In genomic region chr10:58404639-58405038, GRCm38 (mm10) we compare ENCODE assay signal across 12 mouse cellular contexts. TPM values are rescaled to one million over a fixed set of nuclear protein-coding genes. Genes with fewer than 3 reads are reported as not detected.
A peak's percentile ranks its signal among the peaks of the same experiment; 100 is the strongest.
DNase-seq lines count a peak whose midpoint lies in the region; ATAC-seq and TF ChIP-seq lines count a peak whose summit lies in the region.
"Had no signal": no experiment of that assay in that cellular context is flagged by ENCODE, and none has a peak within 500 bp of the region (broad histone marks: within the 10 kb centered on the region; RNA-seq: fewer than 3 reads in every experiment).

No protein-coding gene starts in this region.

- H3K4me1 ChIP-seq in heart, embryonic 14.5 days (ENCODE audit: control insufficient read depth in 2 of 2, insufficient read depth in 2 of 2, low read length in 2 of 2), result peaks cover 9 to 49% of the 10 kb centered on the region in 2 experiments
- peaks cover 15% of the 10 kb centered on the region for H3K4me1 ChIP-seq in lung, embryonic 15.5 days
- H3K4me1 ChIP-seq in lung, adult 2 months (ENCODE audit: control insufficient read depth, insufficient read depth, low read length), result peaks cover 9% of the 10 kb centered on the region
- H3K4me1 ChIP-seq in intestine, embryonic 16.5 days (ENCODE audit: control insufficient read depth, insufficient read depth, low read length), result peaks cover 12% of the 10 kb centered on the region; the same call in 1 of the 2 replicates
- no peaks in the 10 kb centered on the region for H3K4me1 ChIP-seq in stomach, embryonic 14.5 days (ENCODE audit: control insufficient read depth, insufficient read depth, low read length)

- no peak for TF ChIP-seq CTCF in lung, adult 2 months (IDR thresholded peaks at IDR 0.05; ENCODE audit: insufficient read depth, low read length)

- H3K27ac ChIP-seq in heart, embryonic 14.5 days (replicated peaks in 1 of 2; ENCODE audit: control insufficient read depth in 1 of 2, insufficient read depth in 1 of 2, low read depth in 2 of 2, low read length in 2 of 2), result peak overlapping the region; percentile 88
- peak overlapping the region; percentile 86 for H3K27ac ChIP-seq in lung, embryonic 15.5 days
- peak overlapping the region; percentile 31 for H3K27ac ChIP-seq in intestine, embryonic 16.5 days (ENCODE audit: low read length)
- peak overlapping the region; percentile 44; the same call in 1 of the 2 replicates for H3K27ac ChIP-seq in stomach, embryonic 14.5 days (ENCODE audit: low read length)

- 58% methylated on average over 6 of the region's 6 CpGs for WGBS in heart, embryonic 14.5 days
- WGBS in lung, embryonic 15.5 days, result 76% methylated on average over 6 of the region's 6 CpGs
- 72% methylated on average over 6 of the region's 6 CpGs for WGBS in lung, adult 2 months
- 82% methylated on average over 6 of the region's 6 CpGs for WGBS in intestine, embryonic 16.5 days
- WGBS in stomach, embryonic 14.5 days, result 81% methylated on average over 6 of the region's 6 CpGs

- peaks cover 91% of the 10 kb centered on the region for H3K36me3 ChIP-seq in heart, embryonic 14.5 days (ENCODE audit: control insufficient read depth, insufficient read depth, low read length)
- peaks cover 53% of the 10 kb centered on the region for H3K36me3 ChIP-seq in lung, embryonic 15.5 days
- peaks cover 16% of the 10 kb centered on the region; the same call in 1 of the 2 replicates for H3K36me3 ChIP-seq in intestine, embryonic 16.5 days (ENCODE audit: control insufficient read depth, insufficient read depth, low read length)
- peaks cover 33% of the 10 kb centered on the region for H3K36me3 ChIP-seq in stomach, embryonic 14.5 days (ENCODE audit: control insufficient read depth, insufficient read depth, low read length)

- no peak for DNase-seq in heart, adult 8-10 months (ENCODE audit: low spot score)
- no peak for DNase-seq in lung, adult 2 months
- no peak for DNase-seq in layer of hippocampus, adult 9-10 months (ENCODE audit: low spot score)
- DNase-seq: adrenal gland, adult 8-10 months; spleen, adult 18-20 months; thymus, adult 18-20 months had no signal

- no peaks in the 10 kb centered on the region for H3K9me3 ChIP-seq in heart, embryonic 14.5 days (ENCODE audit: control insufficient read depth, low read length)
- H3K9me3 ChIP-seq in lung, embryonic 15.5 days, result no peaks in the 10 kb centered on the region
- no peaks in the 10 kb centered on the region for H3K9me3 ChIP-seq in intestine, embryonic 16.5 days (ENCODE audit: control insufficient read depth, low read length)
- no peaks in the 10 kb centered on the region for H3K9me3 ChIP-seq in stomach, embryonic 14.5 days (ENCODE audit: control insufficient read depth, low read depth, low read length)

- no peak for TF ChIP-seq POLR2A in lung, adult 2 months (IDR thresholded peaks at IDR 0.05; ENCODE audit: borderline replicate concordance, extremely low read depth, low read depth, low read length)

- 0 out of 2 replicates have a peak overlapping the region, but pooled peaks have one; percentile 26 for H3K4me2 ChIP-seq in heart, embryonic 14.5 days (ENCODE audit: low read length)
- no peak overlapping the region for H3K4me2 ChIP-seq in lung, embryonic 15.5 days
- no peak overlapping the region for H3K4me2 ChIP-seq in intestine, embryonic 16.5 days (ENCODE audit: low read depth, low read length)
- H3K4me2 ChIP-seq in stomach, embryonic 14.5 days (replicated peaks; ENCODE audit: low read depth, low read length), result no peak overlapping the region

- no peaks in the 10 kb centered on the region for H3K27me3 ChIP-seq in heart, embryonic 14.5 days (ENCODE audit: control insufficient read depth, insufficient read depth, low read length)
- H3K27me3 ChIP-seq in lung, embryonic 15.5 days, result no peaks in the 10 kb centered on the region
- H3K27me3 ChIP-seq in intestine, embryonic 16.5 days (replicated peaks; ENCODE audit: control insufficient read depth, insufficient read depth, low read length), result no peaks in the 10 kb centered on the region
- H3K27me3 ChIP-seq in stomach, embryonic 14.5 days (ENCODE audit: control insufficient read depth, insufficient read depth, low read length), result no peaks in the 10 kb centered on the region
- H3K27me3 ChIP-seq: CH12.LX had no signal

- no peak overlapping the region for H3K4me3 ChIP-seq in heart, embryonic 14.5 days (ENCODE audit: control insufficient read depth in 1 of 2, insufficient read depth in 1 of 2, low read depth in 1 of 2, low read length in 2 of 2)
- no peak overlapping the region for H3K4me3 ChIP-seq in lung, embryonic 15.5 days
- H3K4me3 ChIP-seq in lung, adult 2 months (replicated peaks; ENCODE audit: extremely low read depth, low read depth, low read length), result no peak overlapping the region
- no peak overlapping the region for H3K4me3 ChIP-seq in intestine, embryonic 16.5 days (ENCODE audit: low read length)
- H3K4me3 ChIP-seq in stomach, embryonic 14.5 days (ENCODE audit: low read depth, low read length), result no peak overlapping the region
- H3K4me3 ChIP-seq: myocyte had no signal

- H3K9ac ChIP-seq in heart, embryonic 14.5 days (ENCODE audit: low read length), result peak overlapping the region; percentile 51; the same call in 1 of the 2 replicates
- no peak overlapping the region for H3K9ac ChIP-seq in lung, embryonic 15.5 days
- no peak overlapping the region for H3K9ac ChIP-seq in intestine, embryonic 16.5 days (ENCODE audit: low read depth, low read length)
- H3K9ac ChIP-seq in stomach, embryonic 14.5 days (replicated peaks; ENCODE audit: low read depth, low read length), result no peak overlapping the region

- ATAC-seq in heart, embryonic 14.5 days (ENCODE audit: insufficient number of reproducible peaks, insufficient read depth, low FRiP score, low read depth), result no peak
- ATAC-seq in lung, embryonic 15.5 days (ENCODE audit: borderline replicate concordance, extremely low read depth, low FRiP score, low TSS enrichment), result no peak
- ATAC-seq in intestine, embryonic 16.5 days, result 0 out of 2 replicates have a peak, but pooled peaks have one; percentile 12
- no peak for ATAC-seq in stomach, embryonic 14.5 days (ENCODE audit: insufficient number of reproducible peaks, insufficient read depth, low FRiP score, low read depth)

RNA-seq across cellular contexts. Expression of gene Ranbp2, which starts 42.1 kb away (rescaled TPM):
- polyA plus RNA-seq in heart, embryonic 14.5 days (2014; fragmentation: Nextera tagmentation; extraction: Ambion mirVana), result 23.5 and 26.8 TPM in 2 replicates
- 10 to 100 TPM; 49.8 to 53.3 (median 51.2) TPM for total RNA-seq in heart, adult 8-10 months (2022)
- 26.5 and 27.9 TPM in 2 replicates for polyA plus RNA-seq in lung, embryonic 15.5 days (2015; fragmentation: Nextera tagmentation; extraction: Ambion mirVana)
- 3.1 and 4.8 TPM in 2 replicates for polyA plus RNA-seq in lung, adult 2 months (2012; rRNA removed)
- 13.4 and 14.2 TPM in 2 replicates for polyA plus RNA-seq in intestine, embryonic 16.5 days (2015; fragmentation: Nextera tagmentation; extraction: Ambion mirVana)
- 44.4 and 48.1 TPM in 2 replicates for polyA plus RNA-seq in stomach, embryonic 14.5 days (2014; fragmentation: Nextera tagmentation; extraction: Ambion mirVana)

Comparison
In these comparisons a context has a peak if more than half of its experiments do, and no peak if none do; other contexts are left out.
1. H3K27ac ChIP-seq: peak in every context shown above with its lines; median percentile 88 in heart, embryonic 14.5 days; 86 in lung, embryonic 15.5 days; 44 in stomach, embryonic 14.5 days; 31 in intestine, embryonic 16.5 days.